Mouse (Mus musculus): ENCODE data around the gene Polr2j.

DNA sequence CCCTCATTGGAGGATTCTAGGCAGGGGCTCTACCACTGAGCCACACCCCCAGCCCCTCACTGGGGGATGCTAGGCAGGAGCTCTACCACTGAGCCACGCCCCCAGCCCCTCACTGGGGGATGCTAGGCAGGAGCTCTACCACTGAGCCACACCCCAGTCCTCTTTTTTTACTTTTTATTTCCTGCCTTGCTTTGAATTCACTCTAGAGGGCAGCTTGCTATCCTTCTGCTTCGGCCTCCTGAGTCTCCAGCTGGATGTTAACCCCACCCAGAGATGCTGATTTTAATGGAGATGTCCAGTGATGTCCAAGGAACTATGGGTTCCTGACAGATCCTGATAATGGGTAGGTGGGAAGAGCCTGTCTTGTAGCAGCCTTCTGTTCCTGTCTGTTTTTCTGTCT lies 47.0 kb upstream of the Polr2j start:
- TF ChIP-seq CTCF (IDR thresholded peaks at IDR 0.05; ENCODE audit: low read depth) (no peak), EP300 (optimal IDR thresholded peaks at IDR 0.05) (no peak)
